Mouse (Mus musculus) CH12.LX (cell line): ENCODE measurements at regions not wholly inside any gene's neighbourhood (a gene's known extent, or its start where the extent isn't known, plus 50 kb on each side); places are given as distances from the start of the nearest gene placed in this dataset.

Source experiments
- DNase-seq: peaks from one replicate; pipeline ENCODE4 v3.0.0-alpha.2; 2013; ENCODE audit errors: extremely low read depth
- H3K27ac ChIP-seq: 2 replicates; pipeline ENCODE4 v1.5.1; 2012; ENCODE audit warnings: low read depth, mild to moderate bottlenecking, control low read depth, moderate library complexity; ENCODE audit not compliant: insufficient read depth
- H3K27me3 ChIP-seq: replicated peaks from 2 replicates; pipeline ENCODE3; 2012; ENCODE audit warnings: inconsistent platforms
- H3K36me3 ChIP-seq, 2 experiments: replicated peaks in 1 of 2; 2 replicates each; pipeline versions ENCODE3 to v1.6.1; 2012; ENCODE audit warnings: inconsistent platforms in 1 of 2, low read length in 1 of 2, mild to moderate bottlenecking in 1 of 2, mixed read lengths in 1 of 2, moderate library complexity in 1 of 2; ENCODE audit not compliant: control insufficient read depth in 1 of 2, insufficient read depth in 1 of 2
- H3K4me1 ChIP-seq, 2 experiments: 2 replicates each; pipeline ENCODE4 v1.6.1; 2012; ENCODE audit warnings: inconsistent platforms in 1 of 2, moderate library complexity in 1 of 2; ENCODE audit not compliant: insufficient read depth in 2 of 2, control insufficient read depth in 1 of 2
- H3K4me2 ChIP-seq: 2 replicates; pipeline ENCODE4 v1.6.1; 2012; ENCODE audit warnings: low read depth, mild to moderate bottlenecking, control low read depth; ENCODE audit not compliant: poor library complexity, insufficient read depth, severe bottlenecking
- H3K4me3 ChIP-seq, 3 experiments: fragments of 150-350 bp in 1 of 3; sonication (generic) in 1 of 3; replicated peaks in 1 of 3; 2 replicates each; pipeline versions ENCODE3 to v1.5.1; 2011 to 2012; ENCODE audit warnings: low read depth in 2 of 3, low read length in 2 of 3, mild to moderate bottlenecking in 2 of 3, moderate library complexity in 2 of 3, control low read depth in 1 of 3, improper control_type of control experiment in 1 of 3, inconsistent platforms in 1 of 3, mixed read lengths in 1 of 3; ENCODE audit not compliant: poor library complexity in 1 of 3
- H3K79me2 ChIP-seq: replicated peaks from 2 replicates; pipeline ENCODE4 v1.6.1; 2012; ENCODE audit warnings: mild to moderate bottlenecking, moderate library complexity; ENCODE audit not compliant: control insufficient read depth, poor library complexity, insufficient read depth, severe bottlenecking; ENCODE audit errors: extremely low read depth
- H3K9ac ChIP-seq: 2 replicates; pipeline ENCODE4 v1.6.1; 2012; ENCODE audit warnings: low read depth, mild to moderate bottlenecking, control low read depth, moderate library complexity; ENCODE audit not compliant: insufficient read depth
- H3K9me3 ChIP-seq: replicated peaks from 2 replicates; pipeline ENCODE3; 2012; ENCODE audit warnings: low read length, inconsistent platforms, mixed read lengths
- CHD2 ChIP-seq: IDR thresholded peaks from 2 replicates; pipeline ENCODE4 v1.6.1; 2011; ENCODE audit warnings: low read length, improper control_type of control experiment
- CTCF ChIP-seq, 2 experiments: IDR thresholded peaks in 1 of 2; conservative IDR thresholded peaks in 1 of 2; 2 replicates each; pipeline ENCODE4 v1.5.1; 2011 to 2012; ENCODE audit warnings: low read depth in 2 of 2, low read length in 2 of 2, improper control_type of control experiment in 1 of 2, inconsistent platforms in 1 of 2, mild to moderate bottlenecking in 1 of 2, moderate library complexity in 1 of 2
- E2F4 ChIP-seq: IDR thresholded peaks from 2 replicates; pipeline ENCODE4 v1.6.1; 2011; ENCODE audit warnings: low read depth, low read length, improper control_type of control experiment; ENCODE audit not compliant: insufficient replicate concordance
- ELF1 ChIP-seq: IDR thresholded peaks from 2 replicates; pipeline ENCODE4 v1.6.1; 2014; ENCODE audit warnings: low read depth, mild to moderate bottlenecking, inconsistent platforms, low read length, improper control_type of control experiment
- ETS1 ChIP-seq: conservative IDR thresholded peaks from 2 replicates; pipeline ENCODE4 v1.6.1; 2012; ENCODE audit warnings: low read depth, mild to moderate bottlenecking, inconsistent platforms, low read length, improper control_type of control experiment, moderate library complexity
- HCFC1 ChIP-seq: IDR thresholded peaks from 2 replicates; pipeline ENCODE4 v1.6.1; 2012; ENCODE audit warnings: low read depth, mild to moderate bottlenecking, inconsistent platforms, low read length, improper control_type of control experiment
- JUN ChIP-seq: IDR thresholded peaks from 2 replicates; pipeline ENCODE4 v1.6.1; 2011; ENCODE audit warnings: low read depth, mild to moderate bottlenecking, low read length, improper control_type of control experiment, moderate library complexity; ENCODE audit not compliant: insufficient read depth
- MAX ChIP-seq: IDR thresholded peaks from 2 replicates; pipeline ENCODE4 v1.6.1; 2011; ENCODE audit warnings: low read length, improper control_type of control experiment
- MEF2A ChIP-seq: IDR thresholded peaks from 2 replicates; pipeline ENCODE4 v1.6.1; 2014; ENCODE audit warnings: low read depth, mild to moderate bottlenecking, inconsistent platforms, low read length, improper control_type of control experiment, borderline replicate concordance
- MXI1 ChIP-seq: IDR thresholded peaks from 2 replicates; pipeline ENCODE4 v1.6.1; 2011; ENCODE audit warnings: mild to moderate bottlenecking, low read depth, low read length, improper control_type of control experiment
- PAX5 ChIP-seq: IDR thresholded peaks from 2 replicates; pipeline ENCODE4 v1.6.1; 2012; ENCODE audit warnings: low read length, inconsistent platforms, mixed read lengths
- POLR2A ChIP-seq: IDR thresholded peaks from 2 replicates; pipeline ENCODE4 v1.6.1; 2011; ENCODE audit warnings: low read depth, mild to moderate bottlenecking, improper control_type of control experiment, low read length
- RCOR1 ChIP-seq: conservative IDR thresholded peaks from 2 replicates; pipeline ENCODE4 v1.6.1; 2012; ENCODE audit warnings: low read depth, mild to moderate bottlenecking, inconsistent platforms, low read length, improper control_type of control experiment
- TBP ChIP-seq: conservative IDR thresholded peaks from 2 replicates; pipeline ENCODE4 v1.6.1; 2011; ENCODE audit warnings: low read depth, low read length, improper control_type of control experiment
- UBTF ChIP-seq: IDR thresholded peaks from 2 replicates; pipeline ENCODE4 v1.6.1; 2012; ENCODE audit warnings: low read depth, mild to moderate bottlenecking, inconsistent platforms, low read length, improper control_type of control experiment, moderate library complexity
- USF1 ChIP-seq: IDR thresholded peaks from 2 replicates; pipeline ENCODE4 v1.6.1; 2014; ENCODE audit warnings: low read depth, mild to moderate bottlenecking, inconsistent platforms, low read length, improper control_type of control experiment
- USF2 ChIP-seq: conservative IDR thresholded peaks from 2 replicates; pipeline ENCODE4 v1.6.1; 2011; ENCODE audit warnings: low read depth, low read length, improper control_type of control experiment
- ZC3H11A ChIP-seq: IDR thresholded peaks from 2 replicates; pipeline ENCODE4 v1.6.1; 2012; ENCODE audit warnings: low read depth, mild to moderate bottlenecking, inconsistent platforms, low read length, improper control_type of control experiment
- ZKSCAN1 ChIP-seq: IDR thresholded peaks from 2 replicates; pipeline ENCODE4 v1.6.1; 2012; ENCODE audit warnings: low read depth, inconsistent platforms, low read length, improper control_type of control experiment, borderline replicate concordance
- ZMIZ1 ChIP-seq: IDR thresholded peaks from 2 replicates; pipeline ENCODE4 v1.6.1; 2012; ENCODE audit warnings: low read depth, mild to moderate bottlenecking, inconsistent platforms, low read length, improper control_type of control experiment
- dilution Hi-C: fragments of 300-500 bp; cut with MboI; formaldehyde crosslinking; loops from 2 replicates; pipeline ENCODE4 v1.14.3; 2020; ENCODE audit warnings: low sequenced_read_pairs; ENCODE audit not compliant: extremely low pct_unique_long_range_greater_than_20kb, extremely low pct_ligation_motif_present
- in situ Hi-C: fragments of 300-500 bp; cut with MboI; formaldehyde crosslinking; loops from 3 replicates; pipeline ENCODE4 v1.14.3; 2019; ENCODE audit warnings: low sequenced_read_pairs, low pct_ligation_motif_present, low pct_unique_long_range_greater_than_20kb, mixed read lengths

DNA sequence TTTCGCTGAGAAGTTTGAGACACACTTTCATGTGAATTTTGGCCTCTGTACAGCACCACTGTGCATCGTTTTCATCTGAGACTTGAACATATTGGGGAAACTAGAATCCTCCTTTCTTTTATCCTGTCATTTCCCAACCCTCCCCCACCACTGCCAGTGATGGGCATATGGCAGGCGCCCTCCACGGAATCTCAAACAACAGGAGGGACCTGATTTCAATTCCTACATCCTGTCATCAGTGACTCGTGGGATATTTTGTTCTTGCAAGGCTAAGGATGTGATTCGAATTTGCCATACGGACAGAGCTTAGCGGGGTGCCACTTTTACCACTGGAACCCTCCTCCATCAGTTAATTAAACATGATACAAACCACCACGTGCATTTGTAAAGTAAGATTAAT, 60.9 kb upstream of the Etaa1 start:
- no peak for DNase-seq
- H3K27ac ChIP-seq: no peak overlapping the region
- no peak overlapping the region for H3K9ac ChIP-seq
- no peaks in the 10 kb centered on the region for H3K79me2 ChIP-seq
- H3K9me3 ChIP-seq: no peaks in the 10 kb centered on the region
- in situ Hi-C loops (no loop called here), dilution Hi-C loops (no loop called here)
- no peak for TF ChIP-seq ELF1
- no peak for TF ChIP-seq ETS1
- no peak for TF ChIP-seq POLR2A
- TF ChIP-seq CTCF (conservative IDR thresholded peaks at IDR 0.05 in 1 of 2, IDR thresholded peaks at IDR 0.05 in 1 of 2; ENCODE audit: low read depth in 2 of 2, low read length in 2 of 2): no peak
- TF ChIP-seq ZMIZ1: no peak
- no peak for TF ChIP-seq HCFC1
- TF ChIP-seq USF2: no peak
- TF ChIP-seq CHD2: no peak
- TF ChIP-seq ZKSCAN1: no peak
- no peak for TF ChIP-seq MXI1
- TF ChIP-seq TBP: no peak
- TF ChIP-seq MEF2A: no peak
- TF ChIP-seq USF1: no peak
- TF ChIP-seq ZC3H11A: no peak
- TF ChIP-seq JUN: no peak
- no peak for TF ChIP-seq E2F4
- TF ChIP-seq RCOR1: no peak
- H3K4me2 ChIP-seq: peak overlapping the region; percentile 47; the same call in 1 of the 2 replicates
- H3K4me1 ChIP-seq: peaks cover 0 to 10% of the 10 kb centered on the region in 2 experiments; a peak in 2 of 4 replicates
- H3K27me3 ChIP-seq: no peaks in the 10 kb centered on the region
- no peaks in the 10 kb centered on the region for H3K36me3 ChIP-seq
- no peak overlapping the region for H3K4me3 ChIP-seq

DNA sequence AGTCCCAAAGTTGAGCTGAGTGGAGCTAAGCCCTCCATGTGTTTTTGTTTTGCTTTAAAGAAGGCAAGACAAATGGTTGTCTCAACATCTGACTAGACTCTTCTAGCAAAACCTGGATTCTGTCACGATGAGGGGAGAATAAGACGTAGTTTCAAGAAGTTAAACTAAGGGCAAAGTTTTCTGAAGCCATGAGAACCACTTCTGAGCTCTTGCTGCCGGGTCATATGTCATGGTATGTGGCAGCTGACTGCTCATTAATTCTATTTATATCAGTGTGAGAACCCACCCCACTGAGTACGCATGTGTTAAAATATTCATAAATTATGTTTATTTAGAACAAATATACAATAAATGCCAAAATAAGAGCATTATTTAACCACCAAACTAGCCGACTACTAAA, 58.4 kb upstream of the Etaa1 start:
- H3K4me2 ChIP-seq: no peak overlapping the region
- dilution Hi-C loops: no loop called here
- H3K4me1 ChIP-seq: peaks cover 0 to 14% of the 10 kb centered on the region in 2 experiments; a peak in 2 of 4 replicates
- no peak overlapping the region for H3K27ac ChIP-seq
- no peak for TF ChIP-seq MAX
- TF ChIP-seq POLR2A: no peak
- no peak for TF ChIP-seq PAX5
- TF ChIP-seq ZKSCAN1: no peak
- TF ChIP-seq UBTF: no peak
- TF ChIP-seq MEF2A: no peak
- TF ChIP-seq, all 38 proteins: peak for 0
- in situ Hi-C loops: no loop called here
- Histone ChIP-seq H3K9ac (no peak overlapping the region), H3K4me3 (no peak overlapping the region), H3K79me2 (no peaks in the 10 kb centered on the region), H3K36me3 (no peaks in the 10 kb centered on the region), H3K27me3 (no peaks in the 10 kb centered on the region), H3K9me3 (no peaks in the 10 kb centered on the region)
- DNase-seq: no peak
